Mouse (Mus musculus): Measurements from ENCODE around the gene Ccr7. TPM values are rescaled to one million over a fixed set of nuclear protein-coding genes. Genes with fewer than 3 reads are reported as not detected.

Gene Ccr7
- polyA plus RNA-seq, 2 experiments, result 0.11 to 0.29 TPM

- WGBS (ENCODE audit: insufficient replicate concordance), result 21% methylated on average over 9 of the region's 9 CpGs
- Histone ChIP-seq H3K27ac (no peak overlapping the region), H3K36me3 (replicated peaks; ENCODE audit: control insufficient read depth, insufficient read depth, low read depth) (no peaks in the 10 kb centered on the region), H3K4me2 (ENCODE audit: low read depth) (no peak overlapping the region), H3K9ac (replicated peaks) (no peak overlapping the region), H3K4me3 (ENCODE audit: insufficient read depth in 1 of 2, low read depth in 2 of 2, low read length in 2 of 2) (no peak overlapping the region), H3K27me3 (ENCODE audit: control insufficient read depth, insufficient read depth, low read length) (no peaks in the 10 kb centered on the region), H3K9me3 (ENCODE audit: control insufficient read depth, low read length) (no peaks in the 10 kb centered on the region), H3K4me1 (replicated peaks; ENCODE audit: control insufficient read depth in 2 of 2, insufficient read depth in 2 of 2, low read length in 1 of 2) (peaks cover 0 to 24% of the 10 kb centered on the region in 2 experiments; a peak in 2 of 4 replicates)
- DNase-seq (ENCODE audit: low read depth in 3 of 3, low spot score in 3 of 3) (no peak), ATAC-seq (ENCODE audit: insufficient read depth) (no peak)
- no peak for TF ChIP-seq EP300 (IDR thresholded peaks at IDR 0.05; ENCODE audit: low read depth)
- no peak for TF ChIP-seq CTCF (IDR thresholded peaks at IDR 0.05; ENCODE audit: low read depth)
These were observed 50.1 kb downstream of the Ccr7 start for GRCm38 (mm10) chr11:99104609-99105410.

- Histone ChIP-seq H3K4me3 (ENCODE audit: insufficient read depth in 1 of 2, low read depth in 2 of 2, low read length in 2 of 2) (no peak overlapping the region), H3K36me3 (replicated peaks; ENCODE audit: control insufficient read depth, insufficient read depth, low read depth) (no peaks in the 10 kb centered on the region), H3K9me3 (ENCODE audit: control insufficient read depth, low read length) (no peaks in the 10 kb centered on the region), H3K27ac (no peak overlapping the region), H3K4me2 (ENCODE audit: low read depth) (no peak overlapping the region), H3K9ac (replicated peaks) (no peak overlapping the region), H3K4me1 (replicated peaks; ENCODE audit: control insufficient read depth in 2 of 2, insufficient read depth in 2 of 2, low read length in 1 of 2) (peaks cover 0 to 24% of the 10 kb centered on the region in 2 experiments; a peak in 2 of 4 replicates), H3K27me3 (ENCODE audit: control insufficient read depth, insufficient read depth, low read length) (no peaks in the 10 kb centered on the region)
- no peak for ATAC-seq (ENCODE audit: insufficient read depth)
- DNase-seq (ENCODE audit: low read depth in 3 of 3, low spot score in 3 of 3), result no peak
- TF ChIP-seq CTCF (IDR thresholded peaks at IDR 0.05; ENCODE audit: low read depth), result no peak
- no peak for TF ChIP-seq EP300 (IDR thresholded peaks at IDR 0.05; ENCODE audit: low read depth)
- WGBS (ENCODE audit: insufficient replicate concordance), result 55% methylated on average over 9 of the region's 9 CpGs
These were observed 52.2 kb downstream of the Ccr7 start for GRCm38 (mm10) chr11:99102575-99103270.

GRCm38 (mm10) chr11:99101693-99102092 is 53.2 kb downstream of the Ccr7 start:
- Histone ChIP-seq H3K9ac (replicated peaks) (no peak overlapping the region), H3K4me2 (ENCODE audit: low read depth) (no peak overlapping the region), H3K36me3 (replicated peaks; ENCODE audit: control insufficient read depth, insufficient read depth, low read depth) (no peaks in the 10 kb centered on the region), H3K4me1 (replicated peaks; ENCODE audit: control insufficient read depth in 2 of 2, insufficient read depth in 2 of 2, low read length in 1 of 2) (peaks cover 0 to 19% of the 10 kb centered on the region in 2 experiments; a peak in 2 of 4 replicates), H3K27me3 (ENCODE audit: control insufficient read depth, insufficient read depth, low read length) (no peaks in the 10 kb centered on the region), H3K9me3 (ENCODE audit: control insufficient read depth, low read length) (no peaks in the 10 kb centered on the region), H3K4me3 (ENCODE audit: insufficient read depth in 1 of 2, low read depth in 2 of 2, low read length in 2 of 2) (no peak overlapping the region), H3K27ac (no peak overlapping the region)
- no peak for DNase-seq (ENCODE audit: low read depth in 3 of 3, low spot score in 3 of 3)
- no peak for TF ChIP-seq EP300 (IDR thresholded peaks at IDR 0.05; ENCODE audit: low read depth)
- TF ChIP-seq CTCF (IDR thresholded peaks at IDR 0.05; ENCODE audit: low read depth), result no peak
- whole genome bisulfite sequencing (ENCODE audit: insufficient replicate concordance), result 49% methylated on average over 8 of the region's 8 CpGs
- no peak for ATAC-seq (ENCODE audit: insufficient read depth)

GRCm38 (mm10) chr11:99100215-99100614 is 54.7 kb downstream of the Ccr7 start:
- Histone ChIP-seq H3K9ac (replicated peaks) (no peak overlapping the region), H3K9me3 (ENCODE audit: control insufficient read depth, low read length) (no peaks in the 10 kb centered on the region), H3K4me2 (ENCODE audit: low read depth) (no peak overlapping the region), H3K36me3 (replicated peaks; ENCODE audit: control insufficient read depth, insufficient read depth, low read depth) (no peaks in the 10 kb centered on the region), H3K27me3 (ENCODE audit: control insufficient read depth, insufficient read depth, low read length) (no peaks in the 10 kb centered on the region), H3K27ac (no peak overlapping the region), H3K4me1 (replicated peaks; ENCODE audit: control insufficient read depth in 2 of 2, insufficient read depth in 2 of 2, low read length in 1 of 2) (peaks cover 0 to 6% of the 10 kb centered on the region in 2 experiments; a peak in 1 of 4 replicates), H3K4me3 (ENCODE audit: insufficient read depth in 1 of 2, low read depth in 2 of 2, low read length in 2 of 2) (no peak overlapping the region)
- DNase-seq (ENCODE audit: low read depth in 3 of 3, low spot score in 3 of 3) (no peak), ATAC-seq (ENCODE audit: insufficient read depth) (no peak)
- no peak for TF ChIP-seq CTCF (IDR thresholded peaks at IDR 0.05; ENCODE audit: low read depth)
- no peak for TF ChIP-seq EP300 (IDR thresholded peaks at IDR 0.05; ENCODE audit: low read depth)
- WGBS (ENCODE audit: insufficient replicate concordance), result 26% methylated on average over 5 of the region's 5 CpGs

GRCm38 (mm10) chr11:99099516-99099915 is 55.4 kb downstream of the Ccr7 start:
- 55% methylated on average over 7 of the region's 7 CpGs for WGBS (ENCODE audit: insufficient replicate concordance)
- peaks cover 0 to under 1% of the 10 kb centered on the region in 2 experiments; a peak in 1 of 4 replicates for H3K4me1 ChIP-seq (replicated peaks; ENCODE audit: control insufficient read depth in 2 of 2, insufficient read depth in 2 of 2, low read length in 1 of 2)
- H3K4me3 ChIP-seq (ENCODE audit: insufficient read depth in 1 of 2, low read depth in 2 of 2, low read length in 2 of 2), result no peak overlapping the region
- no peak for ATAC-seq (ENCODE audit: insufficient read depth)
- H3K27me3 ChIP-seq (ENCODE audit: control insufficient read depth, insufficient read depth, low read length), result no peaks in the 10 kb centered on the region
- DNase-seq (ENCODE audit: low read depth in 3 of 3, low spot score in 3 of 3), result no peak
- no peak overlapping the region for H3K4me2 ChIP-seq (ENCODE audit: low read depth)
- no peaks in the 10 kb centered on the region for H3K36me3 ChIP-seq (replicated peaks; ENCODE audit: control insufficient read depth, insufficient read depth, low read depth)
- no peaks in the 10 kb centered on the region for H3K9me3 ChIP-seq (ENCODE audit: control insufficient read depth, low read length)
- TF ChIP-seq CTCF (IDR thresholded peaks at IDR 0.05; ENCODE audit: low read depth) (no peak), EP300 (IDR thresholded peaks at IDR 0.05; ENCODE audit: low read depth) (no peak)
- H3K9ac ChIP-seq (replicated peaks), result no peak overlapping the region
- no peak overlapping the region for H3K27ac ChIP-seq
